ENCODE assay signal across 8 mouse cellular contexts in the genomic region with DNA sequence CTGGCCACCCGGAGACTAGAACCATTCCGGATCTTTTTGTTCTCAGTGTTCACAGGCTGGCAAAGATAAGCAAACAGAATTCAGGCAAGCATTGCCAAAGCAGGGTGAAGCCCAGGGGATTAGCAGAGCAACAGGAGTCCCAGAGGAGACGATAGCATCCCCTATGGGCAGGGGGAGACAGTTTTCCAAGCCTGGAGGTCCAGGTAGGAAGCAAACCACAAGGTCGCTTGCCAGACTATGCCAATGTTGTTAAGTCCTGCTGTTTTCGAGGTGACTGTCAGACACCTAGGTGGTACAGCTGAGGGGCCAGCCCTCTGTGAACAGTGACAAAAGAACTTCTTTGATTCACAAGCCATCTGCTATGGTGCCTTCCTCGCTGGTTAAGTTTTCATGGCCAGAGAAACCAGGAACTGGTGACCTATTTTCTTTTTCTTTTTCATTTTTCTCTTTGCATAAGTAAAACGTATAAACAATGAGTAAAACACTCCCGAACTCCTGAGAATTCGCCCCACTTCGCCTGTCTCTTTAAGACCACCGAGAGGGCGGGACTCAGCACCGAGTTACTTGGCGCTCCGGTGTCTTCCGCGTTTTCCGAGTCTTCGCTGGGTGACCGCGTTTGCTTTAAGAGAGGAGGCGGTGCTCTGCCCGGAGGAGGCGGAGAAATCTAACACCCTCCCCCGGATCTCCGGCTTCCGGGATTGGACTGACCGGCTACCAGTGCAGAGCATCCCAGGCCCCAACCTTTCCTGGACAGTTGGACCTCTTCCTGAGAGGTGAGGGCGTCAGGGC. TPM values are rescaled to one million over a fixed set of nuclear protein-coding genes. Genes with fewer than 3 reads are reported as not detected.
DNase-seq lines count a peak whose midpoint lies in the region; ATAC-seq and TF ChIP-seq lines count a peak whose summit lies in the region.

A gene (plus strand): TSS at position 674 of the 789 bp plus-strand sequence.

- peak; percentile 95 to 97 for ATAC-seq in hematopoietic stem cell, adult 5-6 weeks (replicated peaks in 1 of 2; ENCODE audit: insufficient read depth in 1 of 2, low FRiP score in 2 of 2, low TSS enrichment in 1 of 2, low read depth in 1 of 2, poor library complexity in 2 of 2, severe bottlenecking in 2 of 2)
- peak; percentile 96 for ATAC-seq in lung, embryonic 16.5 days (ENCODE audit: low read depth)

- no peaks in the 10 kb centered on the region for H3K79me2 ChIP-seq in MEL (ENCODE audit: control insufficient read depth, insufficient read depth, low read length, poor library complexity)

- peak in 2 of 3 experiments; percentile 10 to 12; a peak in 2 of 6 replicates for TF ChIP-seq CTCF in MEL (IDR thresholded peaks at IDR 0.05 in 2 of 3, conservative IDR thresholded peaks at IDR 0.05 in 1 of 3; ENCODE audit: control insufficient read depth in 1 of 3, insufficient read depth in 1 of 3, low read depth in 2 of 3, low read length in 3 of 3, poor library complexity in 1 of 3, severe bottlenecking in 1 of 3)
- no peak for TF ChIP-seq CTCF in cerebellum, adult 2 months (IDR thresholded peaks at IDR 0.05; ENCODE audit: borderline replicate concordance, insufficient read depth, low read depth, low read length)

- TF ChIP-seq RAD21 in MEL (IDR thresholded peaks at IDR 0.05; ENCODE audit: low read depth, low read length) = no peak

- peak; percentile 93 for DNase-seq in MEL (ENCODE audit: low read depth, low spot score)
- DNase-seq in cerebellum, adult 2 months = peak; percentile 90 to 92
- peak; percentile 81 for DNase-seq in forelimb bud, embryonic 11.5 days (ENCODE audit: low read depth, low spot score)
- DNase-seq in layer of hippocampus, adult 9-10 months (ENCODE audit: low spot score) = peak; percentile 65
- peak; percentile 75 for DNase-seq in ovary, postnatal 10 days (ENCODE audit: low spot score)
- peak; percentile 83 to 89 for DNase-seq in thymus, postnatal 10 days (ENCODE audit: low spot score in 2 of 2)

- peaks cover 0 to 3% of the 10 kb centered on the region in 2 experiments; a peak in 1 of 4 replicates for H3K4me1 ChIP-seq in MEL (ENCODE audit: control insufficient read depth in 1 of 2, insufficient read depth in 2 of 2, low read length in 2 of 2)
- H3K4me1 ChIP-seq in cerebellum, adult 2 months (ENCODE audit: control insufficient read depth, insufficient read depth, low read length) = 0 out of 2 replicates have a peak, but pooled peaks cover 4% of the 10 kb centered on the region
- H3K4me1 ChIP-seq in lung, embryonic 16.5 days (replicated peaks; ENCODE audit: control insufficient read depth, insufficient read depth, low read length) = peaks cover 7% of the 10 kb centered on the region

- H3K27me3 ChIP-seq in MEL (ENCODE audit: control insufficient read depth in 1 of 2, insufficient read depth in 2 of 2, low read length in 2 of 2) = no peaks in the 10 kb centered on the region
- no peaks in the 10 kb centered on the region for H3K27me3 ChIP-seq in cerebellum, adult 2 months (ENCODE audit: control insufficient read depth, insufficient read depth, low read length)
- no peaks in the 10 kb centered on the region for H3K27me3 ChIP-seq in lung, embryonic 16.5 days (ENCODE audit: control insufficient read depth, insufficient read depth, low read depth, low read length)

- TF ChIP-seq EP300 in MEL (IDR thresholded peaks at IDR 0.05; ENCODE audit: low read depth in 1 of 2, low read length in 2 of 2) = no peak

- no peaks in the 10 kb centered on the region for H3K9me3 ChIP-seq in MEL (replicated peaks; ENCODE audit: insufficient read depth, low read length)
- H3K9me3 ChIP-seq in lung, embryonic 16.5 days (ENCODE audit: control insufficient read depth, low read length) = no peaks in the 10 kb centered on the region

- peak within 1 kb of the TSS; percentile 61 for H3K9ac ChIP-seq in MEL (ENCODE audit: control insufficient read depth, low read depth, low read length, poor library complexity, severe bottlenecking)
- H3K9ac ChIP-seq in lung, embryonic 16.5 days (ENCODE audit: low read length) = peak within 1 kb of the TSS; percentile 70

- H3K4me3 ChIP-seq in MEL (ENCODE audit: control insufficient read depth in 1 of 2, insufficient read depth in 1 of 2, low read depth in 2 of 2, low read length in 2 of 2) = peak within 1 kb of the TSS; percentile 73 to 86
- H3K4me3 ChIP-seq in cerebellum, adult 2 months (replicated peaks; ENCODE audit: insufficient read depth, low read depth, low read length) = peak within 1 kb of the TSS; percentile 92
- peak within 1 kb of the TSS; percentile 58 for H3K4me3 ChIP-seq in lung, embryonic 16.5 days (ENCODE audit: low read length)

- WGBS in cerebellum, adult 2 months = under 1% methylated on average over 29 of the region's 29 CpGs
- WGBS in lung, embryonic 16.5 days = under 1% methylated on average over 29 of the region's 29 CpGs

- H3K4me2 ChIP-seq in lung, embryonic 16.5 days (ENCODE audit: low read depth, low read length) = peak within 1 kb of the TSS; percentile 78

- H3K27ac ChIP-seq in MEL (ENCODE audit: control insufficient read depth, low read depth, low read length) = peak within 1 kb of the TSS; percentile 23; the same call in 1 of the 2 replicates
- peak within 1 kb of the TSS; percentile 60 for H3K27ac ChIP-seq in cerebellum, adult 2 months (ENCODE audit: insufficient read depth, low read length)
- peak within 1 kb of the TSS; percentile 38 for H3K27ac ChIP-seq in lung, embryonic 16.5 days (ENCODE audit: low read length)

- TF ChIP-seq POLR2A in MEL (IDR thresholded peaks at IDR 0.05; ENCODE audit: control insufficient read depth in 1 of 2, insufficient read depth in 1 of 2, low read depth in 1 of 2, low read length in 2 of 2, poor library complexity in 1 of 2) = peak; percentile 52 to 82; a peak in 2 of 4 replicates
- peak; percentile 86; the same call in 1 of the 2 replicates for TF ChIP-seq POLR2A in cerebellum, adult 2 months (IDR thresholded peaks at IDR 0.05; ENCODE audit: borderline replicate concordance, insufficient read depth, low read length)

- H3K36me3 ChIP-seq in MEL (ENCODE audit: control insufficient read depth in 1 of 2, insufficient read depth in 2 of 2, low read length in 2 of 2) = no peaks in the 10 kb centered on the region
- peaks cover 9% of the 10 kb centered on the region for H3K36me3 ChIP-seq in lung, embryonic 16.5 days (ENCODE audit: control insufficient read depth, insufficient read depth, low read length)

TF ChIP-seq in MEL, 35 proteins besides CTCF, POLR2A, EP300 and RAD21:
- no peak for TF ChIP-seq E2F4 (IDR thresholded peaks at IDR 0.05; ENCODE audit: borderline replicate concordance, low read depth, low read length)
- TF ChIP-seq POLR2AphosphoS5 (IDR thresholded peaks at IDR 0.05; ENCODE audit: borderline replicate concordance, low read depth, low read length) = no peak
- TF ChIP-seq TCF12 (IDR thresholded peaks at IDR 0.05; ENCODE audit: low read depth, low read length) = 0 out of 2 replicates have a peak, but pooled peaks have one; percentile 43
- no peak for TF ChIP-seq RCOR1 (IDR thresholded peaks at IDR 0.05; ENCODE audit: low read depth, low read length)
- no peak for TF ChIP-seq NRF1 (IDR thresholded peaks at IDR 0.05; ENCODE audit: insufficient read depth, low read depth, low read length, poor library complexity, severe bottlenecking)
- TF ChIP-seq TBP (IDR thresholded peaks at IDR 0.05; ENCODE audit: low read depth, low read length) = peak; percentile 33; the same call in 1 of the 2 replicates
- TF ChIP-seq MYC (IDR thresholded peaks at IDR 0.05; ENCODE audit: low read depth, low read length) = no peak
- no peak for TF ChIP-seq CHD1 (IDR thresholded peaks at IDR 0.05; ENCODE audit: low read depth, low read length)
- TF ChIP-seq SIN3A (IDR thresholded peaks at IDR 0.05; ENCODE audit: low read length) = peak; percentile 95
- no peak for TF ChIP-seq MAX (IDR thresholded peaks at IDR 0.05; ENCODE audit: low read length)
- no peak for TF ChIP-seq BHLHE40 (IDR thresholded peaks at IDR 0.05; ENCODE audit: borderline replicate concordance, low read depth, low read length)
- TF ChIP-seq NELFE (IDR thresholded peaks at IDR 0.05; ENCODE audit: low read depth, low read length) = peak; percentile 59
- TF ChIP-seq ELF1 (IDR thresholded peaks at IDR 0.05; ENCODE audit: low read depth, low read length) = peak; percentile 96
- no peak for TF ChIP-seq GABPA (IDR thresholded peaks at IDR 0.05; ENCODE audit: low read depth, low read length)
- peak; percentile 84 for TF ChIP-seq HCFC1 (IDR thresholded peaks at IDR 0.05; ENCODE audit: low read depth, low read length)
TF ChIP-seq in MEL: peak in this region for 6.

RNA-seq across cellular contexts. Expression of the gene that starts here (rescaled TPM):
- total RNA-seq in MEL (2012; rRNA removed) = 37.5 and 40.6 TPM in 2 replicates
- polyA plus RNA-seq in MEL (2012; ENCODE audit: insufficient read depth in 1 of 2, insufficient read length in 2 of 2, low read depth in 1 of 2, low replicate concordance in 2 of 2, missing spikeins in 1 of 2) = 100 to 1,000 TPM in 1 of 2 experiments, 10 to 100 TPM in 1; 43.5 to 549 TPM
- polyA plus RNA-seq in cerebellum, adult 2 months (2012; rRNA removed) = 47.1 and 50.9 TPM in 2 replicates
- total RNA-seq in hematopoietic stem cell, adult 5-6 weeks (2017) = 33.2 and 39.1 TPM in 2 replicates
- 55.5 and 56.4 TPM in 2 replicates for polyA plus RNA-seq in lung, embryonic 16.5 days (2015; fragmentation: Nextera tagmentation; extraction: Ambion mirVana)

Comparison
In these comparisons a context has a peak if more than half of its experiments do, and no peak if none do; other contexts are left out.
1. Peak in every context shown above with its lines: DNase-seq, ATAC-seq, H3K4me3 ChIP-seq and H3K27ac ChIP-seq.